Mouse (Mus musculus): ENCODE results near the gene Mmp11. TPM values are rescaled to one million over a fixed set of nuclear protein-coding genes. Genes with fewer than 3 reads are reported as not detected.
A peak's percentile ranks its signal among the peaks of the same experiment; 100 is the strongest.

Gene Mmp11
- polyA plus RNA-seq (2015; fragmentation: Nextera tagmentation; extraction: Ambion mirVana) = 75.9 and 83.4 TPM in 2 replicates

DNA sequence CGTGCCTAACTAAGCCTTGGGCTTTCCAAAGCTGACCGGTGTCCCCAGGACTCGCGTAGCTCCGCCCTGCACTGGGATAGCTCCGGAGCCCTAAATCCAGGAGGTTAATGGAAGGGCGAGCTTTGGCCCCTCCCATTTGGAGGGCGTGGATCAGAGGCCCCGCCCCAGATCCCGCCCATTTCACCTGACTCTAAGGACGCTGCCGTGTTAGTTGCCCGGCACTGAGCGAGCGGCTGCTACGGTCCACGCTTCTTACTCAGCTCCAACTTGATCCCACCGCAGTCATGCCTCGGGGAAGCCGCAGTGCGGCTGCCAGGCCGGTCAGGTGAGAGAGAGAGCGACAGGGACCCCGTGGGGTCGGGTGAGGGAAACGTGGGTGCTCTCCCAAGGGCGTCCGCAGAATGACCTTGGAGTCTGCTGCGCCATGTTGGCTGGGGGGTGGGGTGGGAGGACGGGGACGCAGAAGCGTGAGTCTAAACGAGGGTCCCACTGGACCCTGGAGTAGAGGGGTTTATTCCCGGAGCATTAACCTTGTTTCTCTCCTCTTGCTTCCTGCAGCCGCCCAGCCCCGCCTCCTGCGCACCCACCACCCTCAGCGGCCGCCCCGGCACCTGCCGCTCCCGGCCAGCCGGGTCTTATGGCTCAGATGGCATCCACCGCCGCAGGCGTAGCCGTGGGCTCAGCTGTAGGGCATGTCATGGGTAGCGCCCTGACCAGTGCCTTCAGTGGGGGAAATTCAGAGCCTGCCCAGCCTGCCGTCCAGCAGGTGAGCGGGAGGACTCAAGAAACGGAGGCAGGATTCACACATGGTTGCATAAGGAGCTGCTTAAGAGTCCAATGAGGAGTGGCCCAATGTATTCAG, at the start of gene Mmp11:
Gene Mmp11, minus strand, starts transcription at position 817 of the 862 bp plus-strand sequence.
- peak; percentile 59 for ATAC-seq (ENCODE audit: borderline replicate concordance, extremely low read depth, low FRiP score, low TSS enrichment)
- under 1% methylated on average over 51 of the region's 51 CpGs for WGBS
- peak within 1 kb of the TSS; percentile 59 for H3K4me3 ChIP-seq
- peaks cover 41% of the 10 kb centered on the region for H3K4me1 ChIP-seq
- H3K4me2 ChIP-seq = peak within 1 kb of the TSS; percentile 82
- H3K36me3 ChIP-seq = no peaks in the 10 kb centered on the region
- peak within 1 kb of the TSS; percentile 55 for H3K27ac ChIP-seq
- H3K27me3 ChIP-seq = peaks cover 37% of the 10 kb centered on the region
- no peaks in the 10 kb centered on the region for H3K9me3 ChIP-seq
- peak within 1 kb of the TSS; percentile 47 for H3K9ac ChIP-seq

DNA sequence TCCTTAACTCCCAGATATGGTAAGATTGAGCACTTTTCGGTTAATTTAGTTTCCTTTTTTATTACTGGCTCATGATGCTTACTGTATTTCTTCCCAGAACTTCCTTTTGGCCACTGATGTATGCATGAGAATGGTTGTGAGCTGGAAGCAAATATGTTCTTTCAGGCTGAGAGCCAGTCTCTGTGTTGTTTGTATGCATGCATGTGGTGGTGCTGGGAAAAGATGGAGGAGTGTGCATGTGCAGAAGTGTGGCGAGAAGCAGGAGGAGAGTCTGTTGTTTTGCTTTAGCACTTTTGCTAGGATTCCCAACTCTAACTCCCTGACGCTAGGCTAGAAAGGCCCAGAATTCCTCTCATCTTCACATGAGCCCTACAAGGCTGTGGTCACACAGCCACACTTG, 43.1 kb upstream of the Mmp11 start:
- no peak overlapping the region for H3K4me3 ChIP-seq
- H3K27me3 ChIP-seq = no peaks in the 10 kb centered on the region
- no peaks in the 10 kb centered on the region for H3K9me3 ChIP-seq
- no peaks in the 10 kb centered on the region for H3K36me3 ChIP-seq
- no peak overlapping the region for H3K27ac ChIP-seq
- 78% methylated on average over 3 of the region's 3 CpGs for WGBS
- H3K4me2 ChIP-seq = no peak overlapping the region
- H3K9ac ChIP-seq = no peak overlapping the region
- H3K4me1 ChIP-seq = peaks cover 6% of the 10 kb centered on the region; the same call in 1 of the 2 replicates
- ATAC-seq (ENCODE audit: borderline replicate concordance, extremely low read depth, low FRiP score, low TSS enrichment) = no peak

- Histone ChIP-seq H3K36me3 (no peaks in the 10 kb centered on the region), H3K4me1 (peaks cover 6% of the 10 kb centered on the region; the same call in 1 of the 2 replicates), H3K4me2 (no peak overlapping the region), H3K9me3 (no peaks in the 10 kb centered on the region), H3K27me3 (no peaks in the 10 kb centered on the region), H3K4me3 (no peak overlapping the region), H3K9ac (no peak overlapping the region), H3K27ac (no peak overlapping the region)
- ATAC-seq (ENCODE audit: borderline replicate concordance, extremely low read depth, low FRiP score, low TSS enrichment) = no peak
- WGBS = 71% methylated on average over 5 of the region's 5 CpGs
These were observed 42.5 kb upstream of the Mmp11 start for GRCm38 (mm10) chr10:75978835-75979157.

DNA sequence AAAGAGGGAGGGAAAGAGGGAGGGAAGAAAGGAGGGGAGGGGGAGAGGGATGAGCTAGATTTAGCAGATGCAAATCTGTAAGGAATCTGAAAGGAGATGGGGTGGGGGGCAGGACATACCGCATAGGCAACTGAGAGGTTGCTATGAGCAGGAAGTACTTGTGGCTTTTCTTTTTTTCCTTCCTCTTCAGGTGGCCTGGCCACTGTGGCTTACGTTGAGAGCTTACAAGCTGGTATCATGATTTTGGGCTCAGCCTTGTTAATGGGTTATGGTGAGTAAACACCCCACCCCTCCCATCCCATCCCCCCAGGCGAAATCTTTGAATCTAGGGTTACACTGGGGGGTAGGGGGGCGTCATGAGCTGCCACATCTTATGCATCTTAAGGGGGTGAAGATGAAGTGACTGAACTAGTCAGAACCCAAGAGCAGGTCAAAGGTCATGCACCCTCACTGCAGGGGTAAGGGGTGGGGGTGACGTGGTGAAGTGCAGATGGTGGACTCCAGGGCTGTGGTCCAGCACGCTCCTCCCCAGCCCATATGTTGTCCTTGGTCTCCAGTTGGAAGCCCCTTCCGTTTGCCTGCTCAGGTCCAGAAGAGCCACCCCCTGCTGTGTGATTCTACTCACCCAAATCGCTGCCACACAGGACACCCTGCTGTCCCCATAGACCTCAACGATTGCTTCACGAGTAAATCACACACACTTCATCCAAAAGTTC, 42.0 kb upstream of the Mmp11 start:
- Histone ChIP-seq H3K9ac (no peak overlapping the region), H3K27me3 (no peaks in the 10 kb centered on the region), H3K27ac (no peak overlapping the region), H3K9me3 (no peaks in the 10 kb centered on the region), H3K36me3 (no peaks in the 10 kb centered on the region), H3K4me1 (peaks cover 6% of the 10 kb centered on the region; the same call in 1 of the 2 replicates), H3K4me3 (no peak overlapping the region), H3K4me2 (no peak overlapping the region)
- WGBS = 28% methylated on average over 10 of the region's 10 CpGs
- ATAC-seq (ENCODE audit: borderline replicate concordance, extremely low read depth, low FRiP score, low TSS enrichment) = peak; percentile 65

DNA sequence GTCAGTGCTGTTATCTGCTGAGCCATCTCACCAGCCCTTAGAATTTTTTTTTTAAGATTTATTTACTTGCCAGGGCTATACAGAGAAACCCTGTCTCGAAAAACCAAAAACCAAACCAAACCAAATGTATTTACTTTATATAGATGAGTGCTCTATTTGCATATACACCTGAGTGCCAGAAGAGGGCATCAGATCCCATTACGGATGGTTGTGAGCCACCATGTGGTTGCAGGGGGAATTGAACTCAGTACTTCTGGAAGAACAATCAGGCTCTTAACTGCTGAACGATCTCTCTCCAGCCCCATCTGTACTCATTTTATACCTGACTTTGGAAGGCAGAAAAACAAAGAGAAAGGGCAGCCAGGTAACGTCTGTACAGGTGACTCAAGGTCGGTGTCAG, 38.9 kb upstream of the Mmp11 start:
- Histone ChIP-seq H3K27me3 (no peaks in the 10 kb centered on the region), H3K9me3 (no peaks in the 10 kb centered on the region), H3K27ac (no peak overlapping the region), H3K9ac (no peak overlapping the region), H3K4me2 (no peak overlapping the region), H3K4me1 (peaks cover 6% of the 10 kb centered on the region; the same call in 1 of the 2 replicates), H3K4me3 (no peak overlapping the region), H3K36me3 (no peaks in the 10 kb centered on the region)
- ATAC-seq (ENCODE audit: borderline replicate concordance, extremely low read depth, low FRiP score, low TSS enrichment) = no peak
- 57% methylated on average over 5 of the region's 5 CpGs for WGBS

DNA sequence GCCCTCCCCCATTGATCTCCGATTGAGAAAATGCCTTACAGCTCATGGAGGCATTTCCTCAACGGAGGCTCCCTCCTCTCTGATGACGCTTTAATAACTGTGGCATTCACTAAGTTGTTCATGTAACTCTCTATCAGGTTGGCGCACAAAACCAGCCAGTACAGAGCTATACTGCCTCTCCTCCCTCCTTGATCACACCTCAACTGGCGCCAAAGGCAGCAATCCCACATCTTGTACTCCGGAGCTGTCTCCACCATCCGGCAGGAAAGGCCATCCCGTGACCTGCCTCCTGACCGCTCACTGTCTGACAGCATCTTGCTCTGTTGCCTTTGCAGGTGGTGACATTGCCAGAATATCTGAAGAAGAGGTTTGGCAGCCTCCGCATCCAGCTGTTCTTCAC, 37.5 kb upstream of the Mmp11 start:
- Histone ChIP-seq H3K36me3 (no peaks in the 10 kb centered on the region), H3K4me3 (no peak overlapping the region), H3K4me1 (peaks cover 6% of the 10 kb centered on the region; the same call in 1 of the 2 replicates), H3K27me3 (no peaks in the 10 kb centered on the region), H3K9me3 (no peaks in the 10 kb centered on the region), H3K4me2 (no peak overlapping the region), H3K9ac (no peak overlapping the region), H3K27ac (no peak overlapping the region)
- 83% methylated on average over 10 of the region's 10 CpGs for WGBS
- ATAC-seq (ENCODE audit: borderline replicate concordance, extremely low read depth, low FRiP score, low TSS enrichment) = no peak

GRCm38 (mm10) chr10:75954381-75954811, 18.1 kb upstream of the Mmp11 start, which contains the start of gene Gm5134:
TSS of gene Gm5134 (plus strand) at chr10:75954514.
- no peak within 1 kb of the TSS; the same call in 1 of the 2 replicates for H3K9ac ChIP-seq
- WGBS = 30% methylated on average over 20 of the region's 20 CpGs
- H3K36me3 ChIP-seq = no peaks in the 10 kb centered on the region
- no peak within 1 kb of the TSS for H3K27ac ChIP-seq
- peaks cover 23% of the 10 kb centered on the region; the same call in 1 of the 2 replicates for H3K27me3 ChIP-seq
- no peaks in the 10 kb centered on the region for H3K9me3 ChIP-seq
- peaks cover 11% of the 10 kb centered on the region for H3K4me1 ChIP-seq
- ATAC-seq (ENCODE audit: borderline replicate concordance, extremely low read depth, low FRiP score, low TSS enrichment) = no peak
- H3K4me2 ChIP-seq = peak within 1 kb of the TSS; percentile 47
- H3K4me3 ChIP-seq = peak within 1 kb of the TSS; percentile 11

DNA sequence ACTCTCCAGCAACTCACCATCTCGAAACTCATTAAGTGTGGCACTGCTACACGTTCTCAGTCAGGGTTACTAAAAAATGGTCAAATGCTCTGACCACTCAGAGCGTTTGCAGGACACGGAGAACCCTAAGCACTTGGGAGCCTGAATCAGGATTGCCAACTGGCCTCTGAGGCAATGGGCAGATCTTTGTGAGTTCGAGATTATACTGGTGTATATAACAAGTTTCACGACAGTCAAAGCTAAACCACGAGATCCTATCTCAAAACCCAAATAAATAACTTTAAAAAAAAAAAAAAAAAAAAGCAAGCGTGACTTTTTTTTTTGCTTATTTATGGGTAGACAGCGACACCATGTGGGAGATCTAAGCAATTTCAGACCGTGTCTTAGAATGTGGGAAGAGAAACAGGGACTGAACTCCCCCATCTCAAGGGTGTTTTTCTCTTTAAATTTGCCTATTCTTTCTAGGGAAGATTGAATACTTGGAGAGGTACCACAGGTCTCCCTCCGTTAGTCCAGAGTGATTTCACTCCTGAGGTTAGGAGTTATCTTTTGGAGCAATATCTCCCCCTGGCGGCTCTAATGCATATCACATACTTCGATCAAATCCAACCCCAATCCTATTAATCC, 15.2 kb upstream of the Mmp11 start:
- Histone ChIP-seq H3K9me3 (no peaks in the 10 kb centered on the region), H3K36me3 (no peaks in the 10 kb centered on the region), H3K9ac (peak overlapping the region; percentile 35), H3K4me1 (peaks cover 11% of the 10 kb centered on the region), H3K4me3 (peak overlapping the region; percentile 41), H3K27me3 (peaks cover 23% of the 10 kb centered on the region; the same call in 1 of the 2 replicates), H3K27ac (no peak overlapping the region), H3K4me2 (peak overlapping the region; percentile 85)
- 3% methylated on average over 13 of the region's 13 CpGs for WGBS
- ATAC-seq (ENCODE audit: borderline replicate concordance, extremely low read depth, low FRiP score, low TSS enrichment) = no peak; the same call in 1 of the 2 replicates

GRCm38 (mm10) chr10:75950791-75951210, 14.5 kb upstream of the Mmp11 start:
- Histone ChIP-seq H3K27ac (no peak overlapping the region), H3K27me3 (peaks cover 23% of the 10 kb centered on the region; the same call in 1 of the 2 replicates)
- 2% methylated on average over 20 of the region's 23 CpGs for WGBS

DNA sequence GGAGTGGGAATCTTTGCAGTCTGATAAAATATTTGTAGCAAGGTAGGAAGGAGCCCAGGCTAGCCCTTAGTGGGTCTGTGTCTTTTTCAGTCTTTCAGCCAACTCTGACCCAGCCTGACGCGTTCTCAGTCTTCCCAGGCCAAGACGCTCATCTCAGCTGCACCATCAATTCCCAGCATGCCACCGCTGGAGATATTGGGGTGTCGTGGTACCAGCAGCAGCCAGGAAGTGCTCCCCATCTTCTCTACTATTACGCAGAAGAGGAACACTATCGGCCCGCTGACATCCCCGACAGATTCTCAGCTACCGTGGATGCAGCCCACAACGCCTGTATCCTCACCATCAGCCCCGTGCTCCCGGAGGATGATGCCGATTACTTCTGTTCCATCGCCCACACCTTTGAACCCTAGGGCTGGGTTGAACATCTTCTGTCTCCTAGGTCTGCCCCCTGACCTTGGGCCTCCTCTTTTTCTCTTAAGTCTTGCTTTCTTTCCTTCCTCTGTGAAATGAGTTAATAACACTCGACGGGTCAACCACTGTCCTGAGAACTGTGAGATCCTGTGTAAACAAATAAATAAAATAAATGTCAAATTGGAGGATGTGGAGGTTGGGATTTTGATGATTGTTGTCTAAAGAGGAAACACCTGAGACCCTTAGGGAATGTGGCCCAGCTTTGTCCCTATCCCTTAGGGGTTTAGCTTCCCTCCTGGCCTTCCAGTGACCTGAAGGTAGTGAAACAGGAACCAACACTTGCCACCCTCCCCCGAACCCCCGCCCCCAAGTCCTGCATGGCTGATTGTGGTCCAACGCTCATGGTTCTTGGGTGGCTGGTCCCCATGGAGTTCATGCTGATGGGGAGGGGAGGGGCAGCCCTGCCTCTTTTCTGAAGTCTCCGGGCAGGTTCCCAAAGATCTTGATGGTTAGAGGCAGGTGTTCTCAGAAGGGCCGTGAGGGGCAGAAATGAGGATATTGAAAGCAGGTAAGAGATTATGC, 13.1 kb upstream of the Mmp11 start:
- Histone ChIP-seq H3K36me3 (no peaks in the 10 kb centered on the region), H3K4me3 (no peak overlapping the region), H3K27ac (no peak overlapping the region), H3K4me2 (no peak overlapping the region), H3K27me3 (peaks cover 23% of the 10 kb centered on the region; the same call in 1 of the 2 replicates), H3K9ac (no peak overlapping the region), H3K4me1 (peaks cover 19% of the 10 kb centered on the region), H3K9me3 (no peaks in the 10 kb centered on the region)
- ATAC-seq (ENCODE audit: borderline replicate concordance, extremely low read depth, low FRiP score, low TSS enrichment) = no peak
- WGBS = 70% methylated on average over 22 of the region's 22 CpGs

More at GRCm38 (mm10) chr10:75950791-75951210, 14.5 kb upstream of the Mmp11 start:
- Histone ChIP-seq H3K9me3 (no peaks in the 10 kb centered on the region), H3K9ac (peak overlapping the region; percentile 35), H3K4me3 (peak overlapping the region; percentile 41), H3K4me1 (peaks cover 11% of the 10 kb centered on the region), H3K36me3 (no peaks in the 10 kb centered on the region), H3K4me2 (peak overlapping the region; percentile 85)
- peak; percentile 64 for ATAC-seq (ENCODE audit: borderline replicate concordance, extremely low read depth, low FRiP score, low TSS enrichment)
